Comparison of ENCODE assay signal across 8 mouse cellular contexts in genomic region chr11:98328031-98328370, GRCm38 (mm10). TPM values are rescaled to one million over a fixed set of nuclear protein-coding genes. Genes with fewer than 3 reads are reported as not detected.
DNase-seq lines count a peak whose midpoint lies in the region; ATAC-seq and TF ChIP-seq lines count a peak whose summit lies in the region.

No protein-coding gene starts in this region.

- no peaks in the 10 kb centered on the region for H3K9me3 ChIP-seq in ES-Bruce4 (replicated peaks; ENCODE audit: control insufficient read depth, insufficient read depth, low read length, poor library complexity, severe bottlenecking)
- H3K9me3 ChIP-seq in forebrain, embryonic 15.5 days, result no peaks in the 10 kb centered on the region
- H3K9me3 ChIP-seq in liver, embryonic 16.5 days (replicated peaks; ENCODE audit: control insufficient read depth, low read length), result no peaks in the 10 kb centered on the region

- TF ChIP-seq EP300 in heart, adult 2 months (IDR thresholded peaks at IDR 0.05; ENCODE audit: insufficient read depth, low read depth, low read length), result no peak
- no peak for TF ChIP-seq EP300 in ES-Bruce4 (IDR thresholded peaks at IDR 0.05; ENCODE audit: insufficient read depth, low read depth, low read length)

- H3K79me2 ChIP-seq in heart, adult 2 months (replicated peaks; ENCODE audit: control insufficient read depth, insufficient read depth, low read length), result no peaks in the 10 kb centered on the region

- 2% methylated on average over 35 of the region's 35 CpGs for WGBS in heart, adult 2 months
- WGBS in forebrain, embryonic 15.5 days, result 1% methylated on average over 35 of the region's 35 CpGs
- under 1% methylated on average over 35 of the region's 35 CpGs for WGBS in liver, embryonic 16.5 days (ENCODE audit: insufficient replicate concordance)

- H3K27ac ChIP-seq in heart, adult 2 months, result no peak overlapping the region
- no peak overlapping the region for H3K27ac ChIP-seq in ES-Bruce4 (ENCODE audit: insufficient read depth, low read length)
- peak overlapping the region; percentile 97 for H3K27ac ChIP-seq in forebrain, embryonic 15.5 days (replicated peaks)
- no peak overlapping the region for H3K27ac ChIP-seq in liver, embryonic 16.5 days (ENCODE audit: low read length)

- H3K36me3 ChIP-seq in heart, adult 2 months (ENCODE audit: control insufficient read depth, insufficient read depth, low read length), result no peaks in the 10 kb centered on the region
- H3K36me3 ChIP-seq in ES-Bruce4 (ENCODE audit: control insufficient read depth, insufficient read depth, low read length, poor library complexity, severe bottlenecking), result no peaks in the 10 kb centered on the region
- H3K36me3 ChIP-seq in forebrain, embryonic 15.5 days, result no peaks in the 10 kb centered on the region
- H3K36me3 ChIP-seq in liver, embryonic 16.5 days (ENCODE audit: control insufficient read depth, insufficient read depth), result no peaks in the 10 kb centered on the region

- no peaks in the 10 kb centered on the region for H3K4me1 ChIP-seq in heart, adult 2 months (ENCODE audit: control insufficient read depth, insufficient read depth, low read length)
- no peaks in the 10 kb centered on the region for H3K4me1 ChIP-seq in ES-Bruce4 (ENCODE audit: control insufficient read depth, insufficient read depth, low read length)
- peaks cover 48% of the 10 kb centered on the region for H3K4me1 ChIP-seq in forebrain, embryonic 15.5 days
- no peaks in the 10 kb centered on the region for H3K4me1 ChIP-seq in liver, embryonic 16.5 days (ENCODE audit: control insufficient read depth, low read depth, low read length)

- H3K4me2 ChIP-seq in forebrain, embryonic 15.5 days (replicated peaks), result peak overlapping the region; percentile 40
- H3K4me2 ChIP-seq in liver, embryonic 16.5 days (ENCODE audit: low read depth, low read length), result no peak overlapping the region

- no peak for DNase-seq in heart, adult 2 months
- DNase-seq in heart, postnatal 4 days, result no peak
- no peak for DNase-seq in adipocyte (ENCODE audit: low spot score)
- DNase-seq in thymus, postnatal 10 days (ENCODE audit: low spot score in 2 of 2), result no peak
- no peak for DNase-seq in layer of hippocampus, postnatal 36 days

- intact Hi-C loops in heart, adult 2 months (cut with DNase I), result loop anchor here (5.0 kb wide), 1 partner anchor 66 kb away; no protein-coding TSS in a partner anchor

- peaks cover 36% of the 10 kb centered on the region for H3K27me3 ChIP-seq in heart, adult 2 months (ENCODE audit: control insufficient read depth, insufficient read depth, low read length)
- peaks cover 44% of the 10 kb centered on the region for H3K27me3 ChIP-seq in ES-Bruce4 (ENCODE audit: control insufficient read depth, insufficient read depth, low read length, poor library complexity, severe bottlenecking)
- H3K27me3 ChIP-seq in forebrain, embryonic 15.5 days, result peaks cover 65% of the 10 kb centered on the region
- H3K27me3 ChIP-seq in liver, embryonic 16.5 days (ENCODE audit: control insufficient read depth, insufficient read depth, low read depth, low read length), result peaks cover 95% of the 10 kb centered on the region

- ATAC-seq in forebrain, embryonic 15.5 days (replicated peaks), result no peak
- no peak for ATAC-seq in liver, embryonic 16.5 days (ENCODE audit: low read depth)

- TF ChIP-seq POLR2A in heart, adult 2 months (IDR thresholded peaks at IDR 0.05; ENCODE audit: insufficient read depth, low read depth, low read length), result no peak
- TF ChIP-seq POLR2A in ES-Bruce4 (IDR thresholded peaks at IDR 0.05; ENCODE audit: insufficient read depth, low read length), result no peak

- peak overlapping the region; percentile 32 for H3K4me3 ChIP-seq in heart, adult 2 months
- H3K4me3 ChIP-seq in ES-Bruce4 (ENCODE audit: low read depth, low read length), result peak overlapping the region; percentile 17
- H3K4me3 ChIP-seq in forebrain, embryonic 15.5 days, result peak overlapping the region; percentile 48
- H3K4me3 ChIP-seq in liver, embryonic 16.5 days (ENCODE audit: low read depth, low read length), result peak overlapping the region; percentile 19

- H3K9ac ChIP-seq in heart, adult 2 months (ENCODE audit: low read depth, low read length), result no peak overlapping the region
- H3K9ac ChIP-seq in ES-Bruce4 (ENCODE audit: low read depth, poor library complexity, severe bottlenecking), result peak overlapping the region; percentile 56; the same call in 1 of the 2 replicates
- peak overlapping the region; percentile 64 for H3K9ac ChIP-seq in forebrain, embryonic 15.5 days (replicated peaks)
- no peak overlapping the region for H3K9ac ChIP-seq in liver, embryonic 16.5 days (ENCODE audit: low read depth, low read length)

- TF ChIP-seq CTCF in heart, adult 2 months (IDR thresholded peaks at IDR 0.05), result no peak
- TF ChIP-seq CTCF in ES-Bruce4 (IDR thresholded peaks at IDR 0.05; ENCODE audit: low read depth, low read length), result no peak

RNA-seq across cellular contexts. Expression of gene Neurod2, which starts 1.4 kb away (rescaled TPM):
- not detected for total RNA-seq in heart, adult 2 months (2021)
- polyA plus RNA-seq in heart, adult 2 months (2012; rRNA removed), result not detected in 2 replicates
- total RNA-seq in heart, postnatal 4 days (2021), result not detected
- not detected in 2 replicates for polyA plus RNA-seq in ES-Bruce4 (2011; ENCODE audit: insufficient read depth, insufficient read length, low read depth, missing spikeins)
- polyA plus RNA-seq in forebrain, embryonic 15.5 days (2015; fragmentation: Nextera tagmentation; extraction: Ambion mirVana), result 142 and 148 TPM in 2 replicates
- not detected in 2 replicates for polyA plus RNA-seq in liver, embryonic 16.5 days (2015; fragmentation: Nextera tagmentation; extraction: Ambion mirVana)
- total RNA-seq in layer of hippocampus, postnatal 36 days (2021), result 100 to 1,000 TPM; 156 to 162 TPM

RNA-seq across cellular contexts. Expression of gene Ppp1r1b, which starts 20.2 kb away (rescaled TPM):
- 1 to 10 TPM; 2.6 to 5.3 TPM for total RNA-seq in heart, adult 2 months (2021)
- polyA plus RNA-seq in heart, adult 2 months (2012; rRNA removed), result 15.8 and 16.2 TPM in 2 replicates
- 10 to 100 TPM; 19.1 to 21.2 TPM for total RNA-seq in heart, postnatal 4 days (2021)
- polyA plus RNA-seq in ES-Bruce4 (2011; ENCODE audit: insufficient read depth, insufficient read length, low read depth, missing spikeins), result 1.1 and 1.5 TPM in 2 replicates
- 49.6 and 60.4 TPM in 2 replicates for polyA plus RNA-seq in forebrain, embryonic 15.5 days (2015; fragmentation: Nextera tagmentation; extraction: Ambion mirVana)
- 0.79 and 1.9 TPM in 2 replicates for polyA plus RNA-seq in liver, embryonic 16.5 days (2015; fragmentation: Nextera tagmentation; extraction: Ambion mirVana)
- total RNA-seq in layer of hippocampus, postnatal 36 days (2021), result 10 to 100 TPM; 48.8 to 50.8 TPM

RNA-seq across cellular contexts. Expression of gene Stard3, which starts 30.2 kb away (rescaled TPM):
- 10 to 100 TPM; 19.0 to 24.3 TPM for total RNA-seq in heart, adult 2 months (2021)
- 58.3 and 62.3 TPM in 2 replicates for polyA plus RNA-seq in heart, adult 2 months (2012; rRNA removed)
- total RNA-seq in heart, postnatal 4 days (2021), result 10 to 100 TPM; 21.3 to 21.8 TPM
- 12.2 and 16.8 TPM in 2 replicates for polyA plus RNA-seq in ES-Bruce4 (2011; ENCODE audit: insufficient read depth, insufficient read length, low read depth, missing spikeins)
- 53.2 and 56.5 TPM in 2 replicates for polyA plus RNA-seq in forebrain, embryonic 15.5 days (2015; fragmentation: Nextera tagmentation; extraction: Ambion mirVana)
- 16.5 and 17.3 TPM in 2 replicates for polyA plus RNA-seq in liver, embryonic 16.5 days (2015; fragmentation: Nextera tagmentation; extraction: Ambion mirVana)
- total RNA-seq in layer of hippocampus, postnatal 36 days (2021), result 10 to 100 TPM; 31.3 to 34.5 TPM

RNA-seq across cellular contexts. Expression of gene Tcap, which starts 55.6 kb away (rescaled TPM):
- total RNA-seq in heart, adult 2 months (2021), result 1,000 to 10,000 TPM; 1,095 to 3,136 TPM
- 1,250 and 1,827 TPM in 2 replicates for polyA plus RNA-seq in heart, adult 2 months (2012; rRNA removed)
- 100 to 1,000 TPM; 163 to 192 TPM for total RNA-seq in heart, postnatal 4 days (2021)
- polyA plus RNA-seq in ES-Bruce4 (2011; ENCODE audit: insufficient read depth, insufficient read length, low read depth, missing spikeins), result not detected in 2 replicates
- 0.18 and 0.20 TPM in 2 replicates for polyA plus RNA-seq in forebrain, embryonic 15.5 days (2015; fragmentation: Nextera tagmentation; extraction: Ambion mirVana)
- polyA plus RNA-seq in liver, embryonic 16.5 days (2015; fragmentation: Nextera tagmentation; extraction: Ambion mirVana), result 0.98 and 1.7 TPM in 2 replicates
- total RNA-seq in layer of hippocampus, postnatal 36 days (2021), result 1 to 10 TPM in 1 of 2 experiments, under 1 TPM in 1; 0.83 to 1.4 TPM

RNA-seq across cellular contexts. Expression of gene Pnmt, which starts 58.2 kb away (rescaled TPM):
- total RNA-seq in heart, adult 2 months (2021), result 1 to 10 TPM in 1 of 2 experiments, under 1 TPM in 1; 0.91 to 1.5 TPM
- 1.6 and 2.6 TPM in 2 replicates for polyA plus RNA-seq in heart, adult 2 months (2012; rRNA removed)
- total RNA-seq in heart, postnatal 4 days (2021), result not detected
- polyA plus RNA-seq in ES-Bruce4 (2011; ENCODE audit: insufficient read depth, insufficient read length, low read depth, missing spikeins), result not detected in 2 replicates
- 0.42 and 0.70 TPM in 2 replicates for polyA plus RNA-seq in forebrain, embryonic 15.5 days (2015; fragmentation: Nextera tagmentation; extraction: Ambion mirVana)
- polyA plus RNA-seq in liver, embryonic 16.5 days (2015; fragmentation: Nextera tagmentation; extraction: Ambion mirVana), result 0.12 TPM in 1 of 2 replicates, not detected in the other
- total RNA-seq in layer of hippocampus, postnatal 36 days (2021), result not detected

Comparison
In these comparisons a context has a peak if more than half of its experiments do, and no peak if none do; other contexts are left out.
1. H3K9ac ChIP-seq: peak in ES-Bruce4 (single experiment) and forebrain, embryonic 15.5 days (single experiment); none in heart, adult 2 months (single experiment) and liver, embryonic 16.5 days (single experiment).
2. RNA of gene Neurod2, which starts 1.4 kb away (polyA plus RNA-seq): 142 to 148 TPM in forebrain, embryonic 15.5 days; not detected in ES-Bruce4, not detected in heart, adult 2 months and not detected in liver, embryonic 16.5 days; every median in the first group is over 100 times any median in the second.
3. Peak in every context shown above with its lines, with median percentiles within 50 percentile points of each other: H3K4me3 ChIP-seq.